Mouse (Mus musculus): ENCODE results near the gene Fam83e. TPM values are rescaled to one million over a fixed set of nuclear protein-coding genes. Genes with fewer than 3 reads are reported as not detected.

Gene Fam83e
- polyA plus RNA-seq, 1 experiment, result not detected

DNA sequence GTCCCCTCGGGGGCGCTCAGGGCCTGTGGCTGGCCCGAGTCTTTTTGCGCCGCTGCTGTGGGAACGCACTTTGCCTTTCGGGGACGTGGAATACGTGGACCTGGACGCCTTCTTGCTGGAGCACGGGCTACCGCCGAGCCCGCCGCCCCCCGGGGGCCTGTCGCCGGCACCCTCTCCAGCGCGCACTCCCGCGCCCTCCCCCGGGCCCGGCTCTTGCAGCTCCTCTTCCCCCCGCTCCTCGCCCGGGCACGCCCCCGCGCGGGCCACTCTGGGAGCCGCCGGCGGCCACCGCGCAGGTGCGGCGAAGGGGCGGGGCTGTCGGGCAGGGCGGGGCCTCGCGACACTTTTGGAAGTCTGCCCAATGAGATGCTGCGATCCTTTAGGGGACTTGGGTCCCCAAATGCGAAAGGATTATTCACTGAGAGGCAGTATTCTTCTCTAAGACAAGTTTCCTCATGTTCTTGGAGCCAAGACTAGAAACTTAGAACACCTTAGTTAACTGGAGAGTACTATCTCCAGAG, 14.2 kb upstream of the Fam83e start:
- TF ChIP-seq CTCF (IDR thresholded peaks at IDR 0.05; ENCODE audit: borderline replicate concordance, insufficient read depth, low read length), result no peak
- peak; percentile 20 for TF ChIP-seq POLR2A (IDR thresholded peaks at IDR 0.05; ENCODE audit: low read depth, low read length)
- peaks cover 8% of the 10 kb centered on the region for H3K4me1 ChIP-seq (ENCODE audit: control insufficient read depth, insufficient read depth, low read length)
- peak overlapping the region; percentile 93 for H3K27ac ChIP-seq (ENCODE audit: insufficient read depth, low read length)
- peak overlapping the region; percentile 61 for H3K4me3 ChIP-seq (ENCODE audit: insufficient read depth, low read length)

DNA sequence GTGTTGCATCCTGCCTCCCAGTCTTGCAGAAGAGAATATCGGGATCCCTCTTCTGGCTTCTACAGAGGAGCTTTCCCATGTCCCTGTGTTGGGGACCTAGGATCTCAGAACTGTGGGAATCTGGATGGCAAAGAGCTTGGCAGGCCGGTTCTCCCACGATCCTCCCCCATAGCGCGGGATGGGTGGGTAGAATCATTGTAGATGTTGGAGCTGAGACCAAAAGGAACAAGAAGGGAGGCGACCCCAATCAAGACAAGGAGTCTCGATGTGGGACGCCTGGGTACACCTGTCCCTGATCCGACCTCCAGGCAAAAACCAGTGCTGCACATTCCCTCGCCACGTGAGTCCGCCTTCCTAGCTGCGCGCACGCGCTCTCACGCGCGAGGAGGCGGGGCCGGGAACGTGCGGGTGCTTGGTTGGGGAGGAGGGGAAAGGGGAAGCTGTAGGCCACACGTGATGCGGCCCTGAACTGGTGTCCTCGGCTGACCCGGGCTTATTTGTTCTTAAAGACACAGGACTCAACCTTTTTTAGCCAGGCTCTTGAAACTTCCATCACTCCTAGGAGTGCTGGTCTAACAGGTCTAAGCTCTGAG, 13.5 kb upstream of the Fam83e start:
- TF ChIP-seq POLR2A (IDR thresholded peaks at IDR 0.05; ENCODE audit: low read depth, low read length) (peak; percentile 61), CTCF (IDR thresholded peaks at IDR 0.05; ENCODE audit: borderline replicate concordance, insufficient read depth, low read length) (no peak)
- H3K4me1 ChIP-seq (ENCODE audit: control insufficient read depth, insufficient read depth, low read length), result peaks cover 8% of the 10 kb centered on the region

DNA sequence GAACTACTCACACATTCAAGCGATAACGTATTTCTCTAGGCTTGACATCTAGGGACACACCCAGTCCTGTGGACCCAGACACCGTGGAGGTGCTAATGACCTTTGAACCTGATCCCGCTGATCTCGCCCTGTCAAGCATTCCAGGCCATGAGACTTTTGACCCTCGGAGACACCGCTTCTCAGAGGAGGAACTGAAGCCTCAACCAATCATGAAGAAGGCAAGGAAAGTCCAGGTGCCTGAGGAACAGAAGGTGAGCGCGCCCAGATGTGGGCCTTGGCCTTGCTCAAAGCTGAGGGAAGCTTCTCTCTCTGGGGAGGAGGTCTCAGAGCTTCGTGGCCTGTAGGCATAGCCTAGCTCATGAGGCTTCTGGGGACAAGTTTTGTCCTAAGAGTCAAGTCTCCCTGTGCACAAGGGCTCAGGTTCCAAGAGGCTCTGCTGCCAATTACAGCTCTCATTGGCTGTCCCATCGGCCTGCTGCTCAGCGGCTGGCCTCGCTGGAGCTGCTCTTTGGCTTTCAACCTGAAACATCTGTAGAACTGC, 12.7 kb upstream of the Fam83e start:
- Histone ChIP-seq H3K27ac (ENCODE audit: insufficient read depth, low read length) (peak overlapping the region; percentile 84), H3K4me1 (ENCODE audit: control insufficient read depth, insufficient read depth, low read length) (peaks cover 8% of the 10 kb centered on the region), H3K4me3 (ENCODE audit: insufficient read depth, low read length) (no peak overlapping the region)
- TF ChIP-seq POLR2A (IDR thresholded peaks at IDR 0.05; ENCODE audit: low read depth, low read length), result no peak
- no peak for TF ChIP-seq CTCF (IDR thresholded peaks at IDR 0.05; ENCODE audit: borderline replicate concordance, insufficient read depth, low read length)

More for the DNA sequence above, 13.5 kb upstream of the Fam83e start:
- Histone ChIP-seq H3K4me3 (ENCODE audit: insufficient read depth, low read length) (peak overlapping the region; percentile 15), H3K27ac (ENCODE audit: insufficient read depth, low read length) (peak overlapping the region; percentile 93)

DNA sequence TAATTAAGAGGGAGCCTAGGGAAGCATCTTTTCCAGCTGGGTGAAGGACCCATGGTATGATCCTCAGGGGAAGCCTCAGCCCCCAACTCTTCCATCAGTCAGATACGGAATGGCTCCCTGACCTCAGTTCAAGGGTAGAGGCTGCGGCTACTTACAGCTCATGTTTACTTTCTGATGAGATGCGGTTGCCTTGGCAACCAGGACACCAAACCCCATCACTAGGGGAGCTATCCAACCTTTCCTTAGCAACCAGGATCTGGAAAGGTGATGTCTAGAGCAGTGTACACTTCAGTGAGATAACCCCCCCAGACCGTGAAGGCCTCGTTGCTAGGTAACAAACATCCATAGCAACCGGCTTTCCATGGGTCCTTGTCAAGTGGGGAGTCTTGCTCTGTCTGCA, 12.0 kb upstream of the Fam83e start:
- Histone ChIP-seq H3K27ac (ENCODE audit: insufficient read depth, low read length) (no peak overlapping the region), H3K4me1 (ENCODE audit: control insufficient read depth, insufficient read depth, low read length) (peaks cover 8% of the 10 kb centered on the region), H3K4me3 (ENCODE audit: insufficient read depth, low read length) (no peak overlapping the region)
- TF ChIP-seq CTCF (IDR thresholded peaks at IDR 0.05; ENCODE audit: borderline replicate concordance, insufficient read depth, low read length) (no peak), POLR2A (IDR thresholded peaks at IDR 0.05; ENCODE audit: low read depth, low read length) (peak; percentile 32; the same call in 1 of the 2 replicates)

DNA sequence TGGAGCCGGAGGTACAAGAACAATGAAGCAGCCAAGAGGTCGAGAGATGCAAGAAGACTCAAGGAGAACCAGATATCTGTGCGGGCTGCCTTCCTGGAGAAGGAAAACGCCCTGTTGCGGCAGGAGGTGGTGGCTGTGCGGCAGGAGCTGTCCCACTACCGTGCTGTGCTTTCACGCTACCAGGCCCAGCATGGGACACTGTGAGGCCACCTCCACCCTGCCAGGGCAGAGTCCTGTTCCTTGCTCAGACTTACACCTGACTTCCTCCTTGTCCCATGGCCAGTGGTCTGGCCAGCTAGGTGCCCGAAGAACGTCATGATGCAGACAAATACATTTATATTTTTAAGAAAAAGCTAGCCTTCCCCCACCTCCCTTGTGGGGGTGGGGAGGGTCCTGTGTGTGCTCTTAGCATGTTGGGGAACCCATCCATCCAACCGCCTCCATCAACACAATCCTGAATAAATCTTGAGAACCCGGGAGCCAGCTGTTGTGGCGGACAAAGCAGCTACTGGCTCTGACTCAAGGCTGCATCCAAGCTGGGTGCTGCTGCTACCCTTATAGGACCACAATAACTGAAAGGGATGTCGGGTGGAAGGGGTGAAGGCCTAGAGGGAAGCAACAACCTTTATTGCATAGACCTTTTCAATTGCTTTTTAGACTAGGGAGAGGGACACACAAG, 11.2 kb upstream of the Fam83e start:
- peak; percentile 34; the same call in 1 of the 2 replicates for TF ChIP-seq POLR2A (IDR thresholded peaks at IDR 0.05; ENCODE audit: low read depth, low read length)
- TF ChIP-seq CTCF (IDR thresholded peaks at IDR 0.05; ENCODE audit: borderline replicate concordance, insufficient read depth, low read length), result no peak
- no peak overlapping the region for H3K4me3 ChIP-seq (ENCODE audit: insufficient read depth, low read length)
- no peak overlapping the region for H3K27ac ChIP-seq (ENCODE audit: insufficient read depth, low read length)
- H3K4me1 ChIP-seq (ENCODE audit: control insufficient read depth, insufficient read depth, low read length), result peaks cover 8% of the 10 kb centered on the region

DNA sequence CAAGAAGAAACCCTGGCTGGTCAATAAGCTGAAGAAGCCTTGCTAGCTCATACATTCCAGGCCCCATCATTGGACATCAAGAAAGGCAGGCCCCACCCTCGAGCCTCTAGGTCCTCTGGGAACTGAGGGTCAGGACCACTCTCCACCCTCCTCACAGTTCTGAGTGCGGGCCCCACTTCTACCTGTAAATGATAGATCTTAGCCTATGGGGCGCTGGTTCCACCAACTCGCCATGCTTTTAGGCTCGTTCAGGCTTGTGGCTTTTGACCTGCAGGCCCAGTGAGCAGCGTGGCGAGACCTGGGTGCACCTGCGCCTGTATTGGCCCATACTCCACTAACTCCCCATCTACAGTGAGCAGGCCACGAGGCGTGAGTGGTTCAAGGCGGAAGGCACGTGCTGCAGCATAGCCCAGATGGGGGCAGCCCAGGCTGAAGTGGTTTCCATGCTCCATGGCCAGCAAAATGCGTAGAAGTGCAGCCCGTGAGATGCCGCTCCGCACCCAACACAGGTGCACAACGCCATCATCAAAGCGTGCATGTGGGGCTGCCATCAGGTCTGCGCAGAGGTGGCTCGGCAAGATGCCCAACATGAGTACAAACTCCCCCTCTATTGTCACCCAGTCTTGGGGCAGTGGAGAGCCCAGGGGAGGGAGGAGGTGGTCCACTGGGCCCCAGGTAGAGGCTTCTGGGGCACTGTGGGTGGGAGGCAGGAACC, 10.4 kb upstream of the Fam83e start:
- TF ChIP-seq CTCF (IDR thresholded peaks at IDR 0.05; ENCODE audit: borderline replicate concordance, insufficient read depth, low read length) (no peak), POLR2A (IDR thresholded peaks at IDR 0.05; ENCODE audit: low read depth, low read length) (peak; percentile 33; the same call in 1 of the 2 replicates)
- Histone ChIP-seq H3K27ac (ENCODE audit: insufficient read depth, low read length) (no peak overlapping the region), H3K4me1 (ENCODE audit: control insufficient read depth, insufficient read depth, low read length) (peaks cover 8% of the 10 kb centered on the region), H3K4me3 (ENCODE audit: insufficient read depth, low read length) (no peak overlapping the region)

DNA sequence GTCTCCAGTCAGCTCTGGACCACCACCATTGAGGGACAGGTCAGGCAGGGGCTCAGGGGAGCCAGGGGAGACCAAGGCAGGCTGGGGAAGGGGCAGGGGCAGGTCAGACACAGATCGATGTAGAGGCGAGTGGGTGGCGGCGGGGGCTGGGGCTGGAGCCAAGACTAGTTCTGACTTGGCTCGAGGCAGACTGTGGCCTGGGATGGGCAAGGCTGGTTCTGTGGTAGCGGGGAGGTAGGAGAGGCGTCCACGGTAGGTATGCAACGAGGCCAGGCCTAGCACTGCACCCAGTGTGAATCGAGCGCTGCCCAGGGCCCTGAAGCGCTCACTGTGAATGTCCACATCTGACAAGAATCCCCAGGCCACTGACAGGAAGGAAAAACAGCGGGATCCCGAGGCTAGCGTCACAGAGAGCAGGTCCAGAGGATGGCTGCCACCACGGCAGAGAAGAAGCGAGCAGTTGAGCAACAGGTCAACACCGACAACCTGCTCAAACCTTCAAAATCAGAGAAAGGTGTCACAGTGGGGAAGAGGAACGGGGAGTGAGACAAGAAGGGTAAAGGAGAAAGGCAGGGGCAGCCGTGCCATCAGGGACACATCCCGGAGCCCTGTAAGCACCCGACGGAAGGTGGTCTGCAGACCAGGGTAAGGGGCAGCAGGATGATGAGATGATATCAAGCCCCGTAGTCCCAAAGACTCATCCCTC, 9.5 kb upstream of the Fam83e start:
- TF ChIP-seq CTCF (IDR thresholded peaks at IDR 0.05; ENCODE audit: borderline replicate concordance, insufficient read depth, low read length) (no peak), POLR2A (IDR thresholded peaks at IDR 0.05; ENCODE audit: low read depth, low read length) (no peak; the same call in 1 of the 2 replicates)
- peaks cover 11% of the 10 kb centered on the region for H3K4me1 ChIP-seq (ENCODE audit: control insufficient read depth, insufficient read depth, low read length)
- H3K27ac ChIP-seq (ENCODE audit: insufficient read depth, low read length), result no peak overlapping the region
- no peak overlapping the region for H3K4me3 ChIP-seq (ENCODE audit: insufficient read depth, low read length)

DNA sequence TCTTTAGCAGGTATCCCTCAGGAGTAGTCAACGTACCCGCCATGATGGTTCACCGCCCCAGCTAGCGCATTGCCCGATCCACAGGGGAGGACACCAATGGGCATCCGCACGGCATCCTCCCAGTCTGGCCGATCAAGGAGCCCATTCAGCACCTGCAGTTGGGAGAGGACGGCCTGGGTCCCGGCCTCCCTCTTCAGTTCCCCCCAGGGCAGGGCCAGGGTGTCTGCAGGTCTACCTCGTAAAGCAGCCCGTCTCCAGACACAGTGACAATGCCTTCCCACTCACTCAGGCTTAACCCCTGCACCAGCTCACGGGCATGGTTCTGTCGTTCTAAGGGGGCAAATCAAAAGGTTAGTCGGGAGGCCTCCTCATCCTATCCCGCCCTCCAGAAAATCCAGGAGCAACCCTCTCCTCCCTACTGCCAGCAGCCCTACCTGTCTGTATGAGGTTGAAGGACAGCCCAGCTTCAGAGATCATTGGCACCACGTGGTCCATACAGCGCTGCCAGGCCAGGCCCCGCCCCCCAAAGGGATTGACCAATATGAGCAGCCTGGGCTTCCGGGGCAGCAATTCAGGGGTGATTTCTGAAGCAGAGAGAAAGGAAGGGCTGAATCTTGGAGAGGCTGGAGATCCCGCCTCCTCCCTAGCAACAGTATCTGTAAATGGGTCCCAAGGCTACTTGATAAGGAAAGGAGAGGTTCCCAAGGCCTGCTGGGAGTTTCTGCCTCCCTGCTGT, 8.8 kb upstream of the Fam83e start:
- Histone ChIP-seq H3K4me1 (ENCODE audit: control insufficient read depth, insufficient read depth, low read length) (peaks cover 9% of the 10 kb centered on the region), H3K27ac (ENCODE audit: insufficient read depth, low read length) (no peak overlapping the region), H3K4me3 (ENCODE audit: insufficient read depth, low read length) (no peak overlapping the region)
- TF ChIP-seq CTCF (IDR thresholded peaks at IDR 0.05; ENCODE audit: borderline replicate concordance, insufficient read depth, low read length), result no peak
- no peak for TF ChIP-seq POLR2A (IDR thresholded peaks at IDR 0.05; ENCODE audit: low read depth, low read length)
